Mouse (Mus musculus) neutrophil, adult 5-6 weeks (primary cell): Measurements from ENCODE around the gene Olfr67. TPM values are rescaled to one million over a fixed set of nuclear protein-coding genes. Genes with fewer than 3 reads are reported as not detected.
A peak's percentile ranks its signal among the peaks of the same experiment; 100 is the strongest.
"Not testable (repeated sequence)": the region's sequence is repeated elsewhere in the genome, so short reads cannot be mapped to it uniquely, and the experiment has no call there.

ENCODE experiments used
- ATAC-seq: fragments of 151-379, 151-347 bp; 2 replicates; pipeline ENCODE4 v1.8.0; 2017; ENCODE audit warnings: mild to moderate bottlenecking, moderate TSS enrichment; ENCODE audit not compliant: insufficient number of reproducible peaks, poor library complexity, low FRiP score, severe bottlenecking; ENCODE audit errors: extremely low read depth
- total RNA-seq: library from RNA; stranded (forward); fragments of 200-1000 nt; gene quantifications from 2 replicates; pipeline ENCODE4 v1.2.3, GENCODE M21; 2017

The Olfr67 gene
- total RNA-seq: not detected in 2 replicates

GRCm38 (mm10) chr7:103791721-103792120, at the start of gene Olfr67:
Gene Olfr67, minus strand, starts transcription at chr7:103791821.
- no peak for ATAC-seq

DNA sequence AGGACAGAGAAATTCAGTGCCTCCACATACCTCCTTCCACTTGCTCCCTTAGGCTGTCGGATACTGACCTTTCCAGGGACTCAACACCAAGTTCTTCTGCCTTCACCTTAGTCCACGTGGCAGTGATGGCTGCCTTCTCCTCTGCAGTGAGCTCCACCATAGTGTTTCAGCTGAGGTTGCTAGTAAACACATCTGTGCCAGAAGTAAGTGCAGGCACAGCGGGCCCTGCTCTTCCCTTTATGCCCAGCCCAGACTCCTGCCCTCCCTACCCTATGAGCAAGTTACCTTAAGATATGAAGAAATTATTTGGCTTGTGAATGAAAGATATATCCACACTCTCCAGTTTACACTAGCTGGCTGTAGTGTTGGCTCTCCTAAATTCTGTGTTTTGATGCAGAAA, 48.6 kb upstream of the Olfr67 start, which contains the start of gene Hbb-bh2:
Hbb-bh2 (minus strand) TSS at position 253 of the 400 bp plus-strand sequence.
- ATAC-seq: no peak

DNA sequence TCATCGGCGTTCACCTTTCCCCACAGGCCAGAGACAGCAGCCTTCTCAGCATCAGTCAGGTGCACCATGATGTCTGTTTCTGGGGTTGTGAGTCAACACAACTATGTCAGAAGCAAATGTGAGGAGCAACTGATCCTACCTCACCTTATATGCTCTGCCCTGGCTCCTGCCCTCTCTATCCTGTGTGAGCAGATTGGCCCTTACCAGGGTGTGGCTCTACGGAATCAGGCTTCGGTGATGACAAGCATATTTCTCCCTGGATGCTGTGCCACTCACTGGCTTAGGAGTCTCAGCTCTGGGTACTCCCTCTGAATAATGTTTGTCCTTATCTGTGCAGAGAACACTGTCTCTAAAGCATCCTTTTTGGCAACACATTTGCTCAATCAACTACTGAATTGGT, 36.2 kb upstream of the Olfr67 start, which contains the start of gene Hbb-bs:
Hbb-bs (minus strand) TSS at position 289 of the 400 bp plus-strand sequence.
- ATAC-seq: no peak

DNA sequence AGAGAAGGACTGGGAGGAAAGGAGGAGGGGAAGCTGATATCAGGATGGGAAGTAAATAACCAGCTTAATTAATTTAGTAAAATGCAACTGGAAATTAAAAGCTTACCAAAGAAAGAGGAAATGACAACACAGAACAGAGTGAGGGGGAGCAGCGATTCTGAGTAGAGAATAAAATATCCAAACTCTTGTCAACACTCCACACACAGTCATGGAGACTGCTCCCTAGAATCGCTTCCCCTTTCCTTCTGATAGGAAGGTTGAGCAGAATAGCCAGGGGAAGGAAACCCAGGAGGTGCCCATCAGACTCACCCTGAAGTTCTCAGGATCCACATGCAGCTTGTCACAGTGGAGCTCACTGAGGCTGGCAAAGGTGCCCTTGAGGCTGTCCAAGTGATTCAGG, 35.5 kb upstream of the Olfr67 start:
- ATAC-seq: not testable (repeated sequence)

DNA sequence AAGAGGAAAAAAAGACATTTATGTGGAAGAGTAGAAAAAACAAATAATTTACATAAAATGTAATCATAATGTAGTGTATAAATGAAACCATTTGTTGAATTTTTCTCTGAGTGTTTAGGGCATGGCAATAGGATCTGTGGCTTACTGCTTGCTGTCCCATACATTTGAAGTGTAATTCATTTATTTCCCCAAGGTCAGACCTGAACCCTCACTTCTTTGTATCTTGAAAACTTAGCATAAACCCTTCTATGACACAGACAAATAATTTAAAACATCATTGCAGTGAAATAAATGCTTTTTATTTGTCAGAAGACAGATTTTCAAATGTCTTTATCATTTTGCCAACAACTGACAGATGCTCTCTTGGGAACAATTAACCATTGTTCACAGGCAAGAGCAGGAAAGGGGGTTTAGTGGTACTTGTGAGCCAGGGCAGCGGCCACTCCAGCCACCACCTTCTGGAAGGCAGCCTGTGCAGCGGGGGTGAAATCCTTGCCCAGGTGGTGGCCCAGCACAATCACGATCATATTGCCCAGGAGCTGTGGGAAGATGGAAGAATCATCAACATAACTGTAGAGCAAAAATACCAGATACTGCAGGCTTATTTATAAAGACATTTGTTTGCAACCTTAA, 34.8 kb upstream of the Olfr67 start:
- ATAC-seq: no peak

DNA sequence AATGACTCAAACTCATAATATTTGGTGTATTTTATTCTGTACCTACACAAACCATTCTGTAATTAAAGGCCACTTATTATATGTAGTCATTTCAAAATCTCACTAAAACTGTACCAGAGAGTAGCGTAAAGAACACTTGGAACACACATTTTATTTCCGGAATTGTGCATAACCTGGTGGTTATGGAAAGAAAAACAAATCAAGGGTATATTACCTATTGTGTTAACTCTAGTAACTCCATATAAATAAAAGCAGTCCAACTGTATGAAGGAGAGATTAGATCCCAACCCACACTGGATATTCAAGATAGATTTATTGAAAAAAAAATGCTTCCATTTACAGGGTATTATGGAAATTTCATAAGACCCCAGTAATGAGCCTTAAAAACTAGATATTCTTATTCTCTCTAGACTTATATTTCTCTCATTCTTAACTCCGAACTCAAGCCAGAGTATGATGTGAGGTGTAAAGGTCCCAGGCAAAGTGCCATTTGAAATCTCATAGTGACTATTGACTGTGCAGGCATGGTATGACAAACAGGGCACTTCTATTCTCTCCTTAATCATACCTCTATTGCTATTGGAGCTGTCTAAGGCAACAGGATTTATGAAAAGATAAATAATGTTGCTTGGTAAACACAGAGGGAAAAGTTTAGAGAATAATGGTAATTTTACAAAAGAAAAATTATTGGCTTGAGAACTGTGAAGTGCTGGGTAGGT, 34.1 kb upstream of the Olfr67 start:
- ATAC-seq: no peak

GRCm38 (mm10) chr7:103824597-103824996, 33.0 kb upstream of the Olfr67 start:
- no peak for ATAC-seq

DNA sequence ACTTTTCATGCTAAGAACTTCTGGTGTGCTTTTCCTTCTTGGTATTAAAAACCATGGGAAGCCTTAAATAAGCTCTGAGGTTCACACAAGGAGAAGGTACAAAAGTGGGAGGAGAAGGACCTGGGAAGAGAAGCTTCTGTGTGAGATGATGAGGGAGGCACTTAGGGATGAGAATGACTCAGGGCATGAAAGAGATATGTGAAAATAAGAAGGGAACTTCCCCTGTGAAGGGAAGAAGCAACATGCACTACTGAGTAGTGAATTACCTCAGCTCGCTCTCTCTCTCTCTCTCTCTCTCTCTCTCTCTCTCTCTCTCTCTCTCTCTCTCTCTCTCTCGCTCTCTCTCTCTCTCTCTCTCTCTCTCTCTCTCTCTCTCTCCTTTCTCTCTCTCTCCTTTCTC, 23.5 kb upstream of the Olfr67 start:
- not testable (repeated sequence) for ATAC-seq

GRCm38 (mm10) chr7:103813766-103814165, 22.1 kb upstream of the Olfr67 start, which contains the start of gene Hbb-bt:
Gene Hbb-bt, minus strand, starts transcription at chr7:103813996.
- ATAC-seq: no peak

DNA sequence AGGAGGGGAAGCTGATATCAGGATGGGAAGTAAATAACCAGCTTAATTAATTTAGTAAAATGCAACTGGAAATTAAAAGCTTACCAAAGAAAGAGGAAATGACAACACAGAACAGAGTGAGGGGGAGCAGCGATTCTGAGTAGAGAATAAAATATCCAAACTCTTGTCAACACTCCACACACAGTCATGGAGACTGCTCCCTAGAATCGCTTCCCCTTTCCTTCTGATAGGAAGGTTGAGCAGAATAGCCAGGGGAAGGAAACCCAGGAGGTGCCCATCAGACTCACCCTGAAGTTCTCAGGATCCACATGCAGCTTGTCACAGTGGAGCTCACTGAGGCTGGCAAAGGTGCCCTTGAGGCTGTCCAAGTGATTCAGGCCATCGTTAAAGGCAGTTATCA, 21.5 kb upstream of the Olfr67 start:
- ATAC-seq: 0 out of 2 replicates have a peak, but pooled peaks have one; percentile 11

DNA sequence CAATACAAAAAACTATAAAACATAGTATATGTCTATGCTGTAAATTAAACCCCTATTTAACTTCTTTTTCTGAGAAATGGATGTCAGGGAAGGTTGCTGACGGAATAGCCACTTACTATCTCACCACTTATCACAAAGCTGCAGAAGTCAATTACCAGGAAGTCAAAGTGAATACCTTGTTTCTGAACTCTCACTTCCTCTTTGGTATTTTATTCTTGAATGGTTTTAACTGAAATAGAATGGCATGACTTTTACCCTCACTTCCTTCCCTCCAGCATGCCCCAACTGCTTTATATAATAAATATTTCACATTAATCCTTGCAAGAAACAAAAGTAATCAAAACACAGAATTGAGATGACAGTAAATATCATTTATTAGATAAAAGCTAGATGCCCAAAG, 20.6 kb upstream of the Olfr67 start:
- peak; percentile 91 for ATAC-seq

- ATAC-seq: no peak
These were observed 19.7 kb upstream of the Olfr67 start for GRCm38 (mm10) chr7:103811223-103811845.

DNA sequence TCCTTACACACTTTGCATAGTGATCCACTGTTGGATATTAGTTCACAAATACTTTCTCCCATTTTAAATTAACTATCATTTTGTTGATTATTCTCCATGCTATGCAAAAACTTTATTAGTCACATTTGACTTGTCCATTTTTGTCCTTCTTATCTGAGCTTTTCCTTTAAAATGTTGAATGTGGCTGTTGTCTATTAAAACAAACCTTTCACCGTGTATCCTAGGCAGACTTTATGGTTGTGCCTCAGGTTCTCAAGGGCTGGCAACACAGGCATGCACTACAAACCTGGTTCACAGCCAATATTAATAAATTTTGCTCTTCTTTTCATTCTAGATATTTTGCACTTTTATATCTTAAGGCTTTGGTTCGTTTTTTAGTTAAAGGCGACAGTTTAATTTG, 19.1 kb upstream of the Olfr67 start:
- no peak for ATAC-seq

DNA sequence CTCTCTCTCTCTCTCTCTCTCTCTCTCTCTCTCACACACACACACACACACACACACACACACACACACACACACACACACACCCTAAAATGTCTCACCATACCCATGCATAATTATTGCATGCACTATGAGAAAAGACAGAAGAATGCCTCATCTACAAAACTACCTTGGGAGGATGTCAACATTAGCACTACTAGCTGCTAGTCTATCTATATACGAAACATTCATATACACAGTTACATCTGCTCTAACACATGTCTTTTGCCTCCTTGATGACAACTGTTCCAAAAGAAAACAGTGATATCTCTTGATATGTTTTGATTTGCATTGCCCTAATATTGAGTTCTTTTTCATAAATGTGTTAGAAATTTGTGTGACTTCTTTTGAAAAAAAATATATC, 18.7 kb upstream of the Olfr67 start:
- ATAC-seq: no peak

- no peak for ATAC-seq
These were observed 18.2 kb upstream of the Olfr67 start for GRCm38 (mm10) chr7:103809801-103810155.

DNA sequence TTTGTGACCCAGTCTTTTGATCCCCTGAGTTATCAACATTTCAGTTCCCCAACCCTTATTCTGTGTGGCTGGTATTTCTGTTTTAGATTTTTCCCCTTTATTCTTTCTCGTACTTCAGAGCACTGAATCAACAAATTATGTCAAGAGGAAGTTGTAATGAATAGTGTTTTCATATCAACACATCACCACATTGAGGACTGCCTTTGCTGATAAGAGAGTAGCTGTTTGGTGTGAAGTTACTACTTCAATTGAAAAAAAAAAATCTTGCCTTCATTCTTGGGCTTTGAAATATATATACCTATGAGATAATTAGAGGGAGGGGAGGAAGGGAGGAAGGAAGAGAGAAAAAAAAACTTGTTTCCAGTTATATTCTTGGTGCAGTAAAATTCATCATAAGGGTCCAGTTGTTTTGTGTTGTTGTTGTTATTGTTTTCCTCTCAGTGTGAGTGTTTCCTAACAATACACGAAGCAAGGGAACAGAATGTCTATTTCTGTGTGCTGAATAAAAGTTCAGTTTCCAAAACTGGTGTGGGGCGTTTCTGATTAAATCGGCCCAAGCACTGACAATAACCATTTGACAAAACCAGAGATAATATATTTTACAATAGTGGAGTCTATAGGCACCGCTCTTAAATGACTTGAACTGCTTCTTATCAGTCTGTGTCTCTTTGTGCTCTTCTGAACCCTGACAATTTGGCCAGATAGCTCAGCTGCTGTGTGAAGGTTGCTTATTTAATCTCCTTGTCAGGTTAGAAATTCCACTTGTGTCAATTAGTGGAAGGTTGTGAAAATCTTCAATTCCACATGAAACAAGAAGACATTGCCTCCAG, 17.6 kb upstream of the Olfr67 start:
- ATAC-seq: no peak

DNA sequence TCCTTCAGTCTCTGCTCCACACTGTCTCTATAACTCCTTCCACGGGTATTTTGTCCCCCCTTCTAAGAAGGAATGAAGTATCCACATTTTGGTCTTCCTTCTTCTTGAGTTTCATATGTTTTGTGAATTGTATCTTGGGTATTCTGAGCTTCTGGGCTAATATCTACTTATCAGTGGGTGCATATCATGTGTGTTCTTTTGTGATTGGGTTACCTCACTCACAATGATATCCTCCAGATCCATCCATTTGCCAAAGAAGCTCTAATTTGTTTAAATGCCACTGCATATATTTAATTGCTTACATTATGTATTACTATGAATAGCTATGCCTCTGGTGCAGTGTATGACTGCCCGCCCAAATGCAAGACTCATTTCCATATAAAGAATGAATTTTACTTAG, 16.5 kb upstream of the Olfr67 start:
- not testable (repeated sequence) for ATAC-seq

DNA sequence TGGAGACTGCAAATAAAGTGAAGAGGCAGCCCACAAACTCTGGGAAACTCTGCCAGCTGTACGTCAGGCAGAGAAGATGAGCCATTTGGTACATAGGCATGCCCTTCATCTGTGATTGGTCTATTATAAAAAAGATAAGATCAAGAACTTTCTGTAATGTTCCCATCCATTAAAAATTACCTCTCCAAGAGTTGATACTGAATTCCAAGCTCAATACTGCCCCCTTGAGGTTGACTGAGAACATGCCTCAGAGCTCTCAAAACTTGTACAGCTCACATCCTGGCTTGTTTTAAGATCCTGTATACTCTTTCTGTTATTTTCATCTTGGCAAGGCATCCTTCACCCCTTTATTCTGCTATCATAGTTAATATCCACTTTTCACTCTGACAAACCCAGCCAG, 15.2 kb upstream of the Olfr67 start:
- peak; percentile 58; the same call in 1 of the 2 replicates for ATAC-seq
